Mouse (Mus musculus) left cerebral cortex, postnatal 36 days (tissue): ENCODE measurements at regions not wholly inside any gene's neighbourhood (a gene's known extent, or its start where the extent isn't known, plus 50 kb on each side); places are given as distances from the start of the nearest gene placed in this dataset.

ENCODE experiments used
- DNase-seq, 2 experiments: peaks; one replicate each; pipeline ENCODE4 v3.0.0; 2021 to 2022; ENCODE audit warnings: low spot score in 2 of 2, mixed read lengths in 1 of 2
- intact Hi-C: fragments of 180-260 bp; cut with DNase I; formaldehyde crosslinking; loops from one replicate; pipeline ENCODE4 v1.15.1; 2025

DNA sequence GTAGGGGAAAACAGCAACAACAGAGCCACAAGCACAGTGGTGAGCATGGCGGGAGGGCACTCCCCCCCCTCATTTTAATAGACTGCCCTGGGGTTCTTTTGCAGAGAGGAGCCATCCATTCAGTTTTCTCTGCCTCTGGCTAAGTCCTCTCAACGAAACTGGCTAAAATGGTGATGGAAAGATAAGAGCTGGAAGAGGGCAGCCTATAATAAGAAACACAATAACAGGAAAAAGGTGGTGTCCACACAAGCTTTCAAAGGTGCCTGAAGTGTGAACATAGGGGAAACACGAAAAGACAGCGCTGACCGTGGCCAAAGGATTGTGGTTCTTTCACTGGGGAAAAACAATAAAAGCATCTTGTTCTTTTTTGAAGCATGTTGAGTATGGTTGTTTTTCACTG is 83.0 kb upstream of the Asb5 start:
- intact Hi-C loops: no loop called here
- DNase-seq: no peak

DNA sequence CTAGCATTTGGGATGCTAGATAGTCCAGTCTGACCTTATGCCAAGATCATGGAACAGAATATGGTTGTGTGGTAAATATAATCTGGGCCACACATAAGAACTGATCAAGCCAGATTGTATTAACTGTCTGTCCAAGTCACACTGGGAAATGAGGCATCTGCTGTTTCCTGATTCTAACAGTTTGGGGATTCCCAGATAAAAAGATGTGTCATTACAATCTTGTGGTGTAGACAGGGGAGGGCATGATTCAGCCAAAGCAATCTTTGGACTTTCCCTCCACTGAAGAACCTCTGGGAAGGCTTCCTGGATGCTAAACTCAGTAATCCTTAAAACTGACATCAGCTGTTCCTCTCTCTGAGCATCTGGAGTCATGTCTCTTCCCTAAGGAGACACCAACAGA is 79.6 kb upstream of the Asb5 start:
- intact Hi-C loops: no loop called here
- no peak for DNase-seq

DNA sequence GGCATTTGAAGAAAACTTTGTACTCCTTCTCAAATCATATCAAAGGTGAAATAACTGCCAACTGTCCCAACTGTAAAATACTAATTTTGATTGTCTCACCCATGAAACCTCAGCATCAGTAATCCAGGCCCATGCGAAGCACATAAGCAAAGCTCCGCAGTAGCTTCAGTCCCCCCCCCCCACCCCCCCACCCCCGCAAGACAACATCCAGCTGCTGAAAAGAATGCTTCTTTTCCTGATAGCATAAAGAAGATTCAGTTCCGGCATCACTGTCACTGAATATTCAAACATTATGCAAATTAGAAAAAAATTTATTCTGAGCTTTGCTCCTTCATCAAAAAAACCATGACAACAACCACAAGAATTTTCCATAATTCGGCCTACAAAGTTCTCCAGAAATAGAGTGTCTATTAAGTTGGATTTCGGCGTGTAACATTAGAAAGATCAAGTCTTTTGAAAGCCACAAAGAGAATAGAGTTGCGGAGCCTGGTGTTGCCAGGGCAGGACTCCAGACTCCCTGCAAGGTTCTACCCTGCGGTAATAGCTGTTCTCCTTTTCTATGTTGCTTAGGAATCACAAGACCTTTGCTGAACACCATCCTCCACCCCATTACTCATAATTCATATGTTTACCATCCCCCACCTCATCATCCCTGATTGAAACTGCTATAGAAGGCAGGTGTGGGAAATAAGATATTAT is 77.9 kb upstream of the Asb5 start:
- no peak for DNase-seq
- intact Hi-C loops: no loop called here

DNA sequence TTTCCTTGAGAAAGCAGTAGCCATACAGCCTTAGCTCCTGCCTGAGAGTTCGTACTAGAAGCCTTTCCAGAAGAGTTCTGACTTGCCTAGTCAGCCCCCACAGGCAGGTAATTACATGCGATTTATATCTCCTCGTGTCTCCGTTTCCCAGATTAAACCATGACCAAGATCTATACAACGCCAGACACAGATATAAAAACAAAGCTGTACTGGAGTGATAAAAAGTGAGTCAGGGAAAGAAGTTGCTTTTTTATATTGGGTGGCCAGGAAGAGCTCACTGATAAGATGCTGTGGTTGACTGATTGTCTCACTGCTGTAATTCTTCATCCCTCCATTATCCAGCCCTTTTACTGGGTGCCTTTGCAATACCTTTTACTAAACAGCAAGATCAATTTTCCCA is 64.4 kb upstream of the Asb5 start:
- intact Hi-C loops: no loop called here
- no peak for DNase-seq

DNA sequence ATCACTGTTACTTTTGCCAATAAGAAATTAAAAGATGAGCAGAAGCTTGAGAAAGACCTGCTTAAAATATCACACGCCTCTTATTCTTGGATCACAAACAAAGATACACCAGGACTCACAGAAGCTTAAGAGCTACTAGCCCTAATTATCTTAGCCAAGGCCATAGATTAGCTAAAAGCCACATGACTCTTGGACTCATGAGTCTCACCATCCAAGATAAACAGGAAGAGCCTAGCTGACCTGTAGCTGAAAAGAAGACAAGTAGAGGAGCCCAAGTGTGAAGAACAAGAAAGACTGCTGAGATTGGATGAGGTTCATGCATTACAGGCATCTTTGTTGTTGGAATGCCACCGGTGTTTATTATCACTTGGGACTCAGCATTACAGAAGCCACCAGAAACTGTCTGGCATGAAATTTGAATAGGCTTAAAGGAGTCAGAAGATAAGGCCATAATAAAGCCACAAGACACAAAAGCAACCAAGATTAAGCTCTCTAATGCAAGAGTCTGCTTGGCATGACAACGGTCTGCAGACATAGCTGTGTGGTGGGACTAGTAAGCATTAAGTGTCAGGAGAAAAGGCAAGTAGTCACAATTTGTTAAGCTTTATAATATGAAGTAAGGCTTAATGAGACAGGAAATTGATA is 63.8 kb upstream of the Asb5 start:
- DNase-seq: no peak
- intact Hi-C loops: no loop called here
